Mouse (Mus musculus) neural tube, embryonic 10.5 days (tissue): Measurements from ENCODE around the gene Gm5129.
A peak's percentile ranks its signal among the peaks of the same experiment; 100 is the strongest.
"Not testable (repeated sequence)": the region's sequence is repeated elsewhere in the genome, so short reads cannot be mapped to it uniquely, and the experiment has no call there.

Experiments used
- DNase-seq: peaks from one replicate; pipeline ENCODE4 v3.0.0-alpha.2; 2017; ENCODE audit warnings: low spot score; ENCODE audit errors: extremely low spot score

Gene Gm5129

DNA sequence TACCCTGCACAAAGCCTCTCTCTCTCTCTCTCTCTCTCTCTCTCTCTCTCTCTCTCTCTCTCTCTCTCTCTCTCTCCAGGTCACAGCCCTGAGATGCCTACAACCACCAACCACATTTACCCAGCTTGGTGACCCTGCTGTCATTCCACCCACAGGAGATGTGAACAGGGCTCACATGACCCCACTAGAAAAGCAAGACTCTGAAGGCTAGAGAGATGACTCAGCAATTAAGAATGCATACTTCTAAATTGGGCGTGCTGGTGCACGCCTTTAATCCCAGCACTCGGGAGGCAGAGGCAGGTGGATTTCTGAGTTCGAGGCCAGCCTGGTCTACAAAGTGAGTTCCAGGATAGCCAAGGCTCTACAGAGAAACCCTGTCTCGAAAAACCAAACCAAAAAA, 9.7 kb downstream of the Gm5129 start:
- DNase-seq: not testable (repeated sequence)

DNA sequence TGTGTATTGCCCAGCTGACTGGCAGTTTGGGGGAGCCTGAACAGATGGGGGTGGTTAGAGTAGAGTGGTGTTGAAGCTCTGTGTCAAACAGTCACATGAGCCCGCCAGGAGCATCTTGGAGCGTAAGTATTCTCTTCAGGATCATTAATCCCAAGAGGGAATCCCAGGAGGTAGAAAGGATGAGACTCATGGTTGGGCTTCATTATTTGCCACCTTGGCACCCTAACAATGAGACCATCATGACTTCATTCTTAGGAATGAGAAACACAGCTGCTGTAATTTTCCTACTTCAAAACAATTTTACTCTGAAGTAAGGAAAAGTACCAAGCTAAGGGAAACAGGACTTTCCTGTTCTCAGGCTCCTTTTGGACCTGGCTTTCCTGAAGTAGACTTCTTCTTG, 10.4 kb downstream of the Gm5129 start:
- no peak for DNase-seq

GRCm38 (mm10) chr5:29721159-29721558, 14.6 kb downstream of the Gm5129 start:
- DNase-seq: no peak

- DNase-seq: no peak
Observed at GRCm38 (mm10) chr5:29712906-29713305, 22.8 kb downstream of the Gm5129 start.

GRCm38 (mm10) chr5:29711631-29712030, 24.1 kb downstream of the Gm5129 start:
- no peak for DNase-seq

- DNase-seq: no peak
Observed at GRCm38 (mm10) chr5:29708258-29708657, 27.5 kb downstream of the Gm5129 start.

DNA sequence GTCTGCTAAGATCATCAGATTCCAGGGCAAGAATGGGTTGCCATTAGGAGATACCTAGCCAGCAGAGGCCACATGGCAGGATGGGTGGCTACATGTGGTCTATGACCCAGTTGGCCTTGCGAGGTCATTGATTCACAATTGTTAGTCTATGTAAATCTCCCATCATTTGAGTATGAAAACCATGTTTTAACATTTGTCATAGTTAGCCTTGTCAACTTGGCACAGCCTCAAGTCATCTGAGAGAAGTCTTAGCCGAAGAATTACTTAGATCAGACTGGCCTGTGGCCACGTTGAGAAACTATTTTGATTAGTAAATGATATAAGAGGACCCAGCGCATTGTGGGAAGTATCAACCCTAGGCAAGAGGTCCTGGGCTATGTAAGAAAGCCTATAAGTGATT, 28.5 kb downstream of the Gm5129 start:
- DNase-seq: no peak

DNA sequence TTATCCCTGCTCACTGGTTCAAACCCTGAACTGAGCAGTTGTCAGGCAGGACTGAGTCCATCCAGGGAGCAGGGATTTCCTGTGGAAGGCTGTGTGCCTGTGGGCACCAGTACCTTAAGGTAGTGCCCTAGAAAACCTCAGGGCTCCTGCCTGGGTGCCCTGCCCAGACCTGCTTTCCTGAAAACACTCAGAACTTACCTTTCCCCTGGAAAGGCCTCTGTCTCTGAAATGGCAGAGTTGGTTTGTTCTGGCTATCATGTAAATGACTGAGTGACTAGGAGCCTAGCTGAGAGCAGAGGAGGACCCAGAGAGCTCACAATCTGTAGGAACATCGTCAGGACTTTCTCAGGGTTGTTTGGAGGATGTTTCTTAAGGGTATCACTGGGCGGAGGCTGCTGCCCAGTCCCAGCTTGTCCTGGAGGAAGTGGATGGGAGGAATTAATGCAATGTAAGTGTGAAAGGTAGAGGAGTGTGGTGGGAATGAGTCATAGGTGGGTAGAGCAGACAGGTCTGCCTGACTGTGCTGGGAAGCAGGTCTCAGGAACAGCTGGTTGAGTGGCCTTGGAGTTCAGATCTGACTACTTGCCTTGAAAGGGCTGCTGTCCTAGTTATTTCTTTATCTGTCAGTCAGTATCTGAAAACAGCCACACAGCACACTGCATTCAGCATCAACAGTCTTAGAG, 36.1 kb downstream of the Gm5129 start:
- DNase-seq: no peak

- DNase-seq: no peak
Observed at GRCm38 (mm10) chr5:29698493-29698892, 37.2 kb downstream of the Gm5129 start.

DNA sequence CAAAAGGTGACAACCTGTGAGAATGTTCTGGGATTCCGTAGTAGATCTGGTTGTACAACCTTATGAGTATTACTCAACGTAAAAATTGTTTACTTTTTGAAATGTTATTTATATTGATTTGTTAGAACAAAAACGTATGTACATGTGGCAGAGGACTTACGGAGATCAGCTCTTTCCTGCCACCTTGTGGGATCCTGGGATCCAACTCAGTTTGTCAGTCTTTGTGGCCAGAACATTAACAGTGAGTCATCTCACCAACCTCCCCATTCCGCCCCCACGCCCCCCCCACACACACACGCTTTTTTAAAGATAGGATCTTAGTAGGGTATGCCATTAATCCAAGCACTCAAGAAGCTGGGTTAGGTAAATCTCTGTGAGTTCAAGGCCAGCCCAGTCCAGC, 47.4 kb downstream of the Gm5129 start:
- DNase-seq: no peak

DNA sequence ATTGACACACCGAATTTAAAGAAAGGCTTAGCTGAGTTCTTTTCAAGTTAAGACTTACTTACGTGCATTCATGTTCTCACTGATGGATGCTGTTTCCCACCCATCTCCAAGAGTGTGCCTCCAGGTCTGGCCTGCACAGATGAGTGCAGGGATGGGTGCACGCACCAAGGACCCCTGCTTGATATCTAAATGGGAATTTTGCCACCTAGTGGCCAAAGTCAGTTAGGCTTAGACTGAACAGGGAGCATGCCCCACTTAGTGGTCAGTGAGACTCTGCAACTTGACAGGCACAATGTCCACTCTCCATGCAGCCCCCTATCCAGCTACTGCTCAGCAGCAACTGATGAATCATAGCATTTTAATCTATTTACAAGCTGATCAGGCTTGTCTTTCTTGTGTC, 48.1 kb downstream of the Gm5129 start:
- DNase-seq: peak; percentile 51
